Mouse (Mus musculus): ENCODE measurements around the gene Thbs4. TPM values are rescaled to one million over a fixed set of nuclear protein-coding genes. Genes with fewer than 3 reads are reported as not detected.
A peak's percentile ranks its signal among the peaks of the same experiment; 100 is the strongest.

Gene Thbs4
- polyA plus RNA-seq, 2 experiments: 0.03 to 0.12 TPM

GRCm38 (mm10) chr13:92735693-92736092 is 58.9 kb downstream of the Thbs4 start:
- no peak overlapping the region for H3K4me2 ChIP-seq (ENCODE audit: low read depth)
- no peak overlapping the region for H3K4me3 ChIP-seq (ENCODE audit: insufficient read depth in 1 of 2, low read depth in 2 of 2, low read length in 2 of 2)
- no peaks in the 10 kb centered on the region for H3K36me3 ChIP-seq (replicated peaks; ENCODE audit: control insufficient read depth, insufficient read depth, low read depth)
- 71% methylated on average over 1 of the region's 1 CpGs for WGBS (ENCODE audit: insufficient replicate concordance)
- ATAC-seq (ENCODE audit: insufficient read depth): no peak
- no peaks in the 10 kb centered on the region for H3K9me3 ChIP-seq (ENCODE audit: control insufficient read depth, low read length)
- no peaks in the 10 kb centered on the region for H3K27me3 ChIP-seq (ENCODE audit: control insufficient read depth, insufficient read depth, low read length)
- H3K4me1 ChIP-seq (replicated peaks; ENCODE audit: control insufficient read depth in 2 of 2, insufficient read depth in 2 of 2, low read length in 1 of 2): no peaks in the 10 kb centered on the region
- TF ChIP-seq CTCF (IDR thresholded peaks at IDR 0.05; ENCODE audit: low read depth) (no peak), EP300 (IDR thresholded peaks at IDR 0.05; ENCODE audit: low read depth) (no peak)
- no peak for DNase-seq (ENCODE audit: low read depth in 3 of 3, low spot score in 3 of 3)
- no peak overlapping the region for H3K9ac ChIP-seq (replicated peaks)
- no peak overlapping the region for H3K27ac ChIP-seq

GRCm38 (mm10) chr13:92733741-92734140 is 60.9 kb downstream of the Thbs4 start:
- Histone ChIP-seq H3K27me3 (ENCODE audit: control insufficient read depth, insufficient read depth, low read length) (no peaks in the 10 kb centered on the region), H3K27ac (no peak overlapping the region), H3K4me3 (ENCODE audit: insufficient read depth in 1 of 2, low read depth in 2 of 2, low read length in 2 of 2) (no peak overlapping the region), H3K36me3 (replicated peaks; ENCODE audit: control insufficient read depth, insufficient read depth, low read depth) (no peaks in the 10 kb centered on the region), H3K9me3 (ENCODE audit: control insufficient read depth, low read length) (no peaks in the 10 kb centered on the region), H3K4me2 (ENCODE audit: low read depth) (peak overlapping the region; percentile 8; the same call in 1 of the 2 replicates), H3K9ac (replicated peaks) (no peak overlapping the region; the same call in 1 of the 2 replicates), H3K4me1 (replicated peaks; ENCODE audit: control insufficient read depth in 2 of 2, insufficient read depth in 2 of 2, low read length in 1 of 2) (no peaks in the 10 kb centered on the region)
- no peak for DNase-seq (ENCODE audit: low read depth in 3 of 3, low spot score in 3 of 3)
- ATAC-seq (ENCODE audit: insufficient read depth): no peak
- 76% methylated on average over 11 of the region's 11 CpGs for WGBS (ENCODE audit: insufficient replicate concordance)
- TF ChIP-seq CTCF (IDR thresholded peaks at IDR 0.05; ENCODE audit: low read depth) (no peak), EP300 (IDR thresholded peaks at IDR 0.05; ENCODE audit: low read depth) (no peak)

GRCm38 (mm10) chr13:92733252-92733651 is 61.4 kb downstream of the Thbs4 start:
- no peak for TF ChIP-seq EP300 (IDR thresholded peaks at IDR 0.05; ENCODE audit: low read depth)
- TF ChIP-seq CTCF (IDR thresholded peaks at IDR 0.05; ENCODE audit: low read depth): peak; percentile 95
- H3K4me1 ChIP-seq (replicated peaks; ENCODE audit: control insufficient read depth in 2 of 2, insufficient read depth in 2 of 2, low read length in 1 of 2): no peaks in the 10 kb centered on the region
- H3K4me2 ChIP-seq (ENCODE audit: low read depth): peak overlapping the region; percentile 8; the same call in 1 of the 2 replicates
- H3K4me3 ChIP-seq (ENCODE audit: insufficient read depth in 1 of 2, low read depth in 2 of 2, low read length in 2 of 2): no peak overlapping the region
- H3K9ac ChIP-seq (replicated peaks): no peak overlapping the region; the same call in 1 of the 2 replicates
- no peak overlapping the region for H3K27ac ChIP-seq
- DNase-seq (ENCODE audit: low read depth in 3 of 3, low spot score in 3 of 3): peak in 2 of 3 experiments; percentile 26 to 39
- H3K9me3 ChIP-seq (ENCODE audit: control insufficient read depth, low read length): no peaks in the 10 kb centered on the region
- ATAC-seq (ENCODE audit: insufficient read depth): peak; percentile 59; the same call in 1 of the 2 replicates
- no peaks in the 10 kb centered on the region for H3K36me3 ChIP-seq (replicated peaks; ENCODE audit: control insufficient read depth, insufficient read depth, low read depth)
- WGBS (ENCODE audit: insufficient replicate concordance): 28% methylated on average over 9 of the region's 9 CpGs
- no peaks in the 10 kb centered on the region for H3K27me3 ChIP-seq (ENCODE audit: control insufficient read depth, insufficient read depth, low read length)

DNA sequence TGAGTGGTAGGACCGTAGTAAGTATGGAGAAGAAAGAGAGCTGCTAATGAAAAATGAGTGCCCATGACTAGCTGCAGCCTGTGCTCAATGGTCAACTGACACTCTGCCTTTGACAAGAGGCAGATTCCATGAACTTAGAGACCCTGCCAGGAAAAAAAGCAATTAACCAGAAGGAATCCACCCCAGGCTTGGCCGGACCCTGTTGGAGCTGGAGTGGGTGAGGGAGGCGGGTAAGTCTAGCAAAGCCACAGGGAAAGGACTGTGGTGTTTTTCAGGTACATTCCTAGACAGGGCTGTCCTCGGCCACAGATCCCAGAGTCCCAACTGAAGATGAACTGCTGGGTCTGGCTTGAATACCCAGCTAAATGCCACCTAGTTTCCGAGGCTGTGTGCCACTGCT is 61.8 kb downstream of the Thbs4 start:
- ATAC-seq (ENCODE audit: insufficient read depth) (no peak), DNase-seq (ENCODE audit: low read depth in 3 of 3, low spot score in 3 of 3) (no peak)
- no peak overlapping the region for H3K4me2 ChIP-seq (ENCODE audit: low read depth)
- no peak overlapping the region for H3K9ac ChIP-seq (replicated peaks)
- H3K9me3 ChIP-seq (ENCODE audit: control insufficient read depth, low read length): no peaks in the 10 kb centered on the region
- H3K4me1 ChIP-seq (replicated peaks; ENCODE audit: control insufficient read depth in 2 of 2, insufficient read depth in 2 of 2, low read length in 1 of 2): no peaks in the 10 kb centered on the region
- no peaks in the 10 kb centered on the region for H3K36me3 ChIP-seq (replicated peaks; ENCODE audit: control insufficient read depth, insufficient read depth, low read depth)
- H3K27ac ChIP-seq: no peak overlapping the region
- WGBS (ENCODE audit: insufficient replicate concordance): 67% methylated on average over 5 of the region's 5 CpGs
- TF ChIP-seq EP300 (IDR thresholded peaks at IDR 0.05; ENCODE audit: low read depth) (no peak), CTCF (IDR thresholded peaks at IDR 0.05; ENCODE audit: low read depth) (no peak)
- no peaks in the 10 kb centered on the region for H3K27me3 ChIP-seq (ENCODE audit: control insufficient read depth, insufficient read depth, low read length)
- H3K4me3 ChIP-seq (ENCODE audit: insufficient read depth in 1 of 2, low read depth in 2 of 2, low read length in 2 of 2): no peak overlapping the region

DNA sequence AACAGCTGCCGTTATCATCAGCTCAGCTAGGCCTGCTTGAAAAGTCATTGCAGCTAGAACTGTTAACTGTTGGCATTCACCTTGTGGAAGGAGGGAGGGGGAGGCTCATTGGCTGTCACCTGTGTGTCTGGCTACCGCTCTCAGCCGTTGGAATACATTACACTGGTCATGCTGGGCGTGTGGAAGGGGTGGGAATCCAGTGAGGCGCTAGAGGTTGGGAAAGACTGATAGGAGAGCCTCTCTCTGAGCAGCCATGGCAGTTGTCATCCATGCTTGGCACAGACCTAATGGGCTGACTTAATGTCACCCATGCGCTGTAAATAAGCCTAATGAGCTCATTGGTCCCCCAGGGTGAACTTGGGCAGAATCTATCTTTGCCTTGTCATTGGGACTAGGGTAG is 62.8 kb downstream of the Thbs4 start:
- 63% methylated on average over 6 of the region's 6 CpGs for WGBS (ENCODE audit: insufficient replicate concordance)
- H3K27ac ChIP-seq: no peak overlapping the region
- ATAC-seq (ENCODE audit: insufficient read depth): no peak

More for the DNA sequence above, 62.8 kb downstream of the Thbs4 start:
- no peak overlapping the region for H3K4me2 ChIP-seq (ENCODE audit: low read depth)
- no peak overlapping the region for H3K9ac ChIP-seq (replicated peaks)
- no peaks in the 10 kb centered on the region for H3K27me3 ChIP-seq (ENCODE audit: control insufficient read depth, insufficient read depth, low read length)
- no peaks in the 10 kb centered on the region for H3K4me1 ChIP-seq (replicated peaks; ENCODE audit: control insufficient read depth in 2 of 2, insufficient read depth in 2 of 2, low read length in 1 of 2)
- TF ChIP-seq CTCF (IDR thresholded peaks at IDR 0.05; ENCODE audit: low read depth): no peak
- TF ChIP-seq EP300 (IDR thresholded peaks at IDR 0.05; ENCODE audit: low read depth): no peak
- DNase-seq (ENCODE audit: low read depth in 3 of 3, low spot score in 3 of 3): no peak
- H3K9me3 ChIP-seq (ENCODE audit: control insufficient read depth, low read length): no peaks in the 10 kb centered on the region
- H3K36me3 ChIP-seq (replicated peaks; ENCODE audit: control insufficient read depth, insufficient read depth, low read depth): no peaks in the 10 kb centered on the region
- H3K4me3 ChIP-seq (ENCODE audit: insufficient read depth in 1 of 2, low read depth in 2 of 2, low read length in 2 of 2): no peak overlapping the region

Data from liver, embryonic 14.5 days (tissue).